Mouse (Mus musculus): ENCODE measurements at regions not wholly inside any gene's neighbourhood (a gene's known extent, or its start where the extent isn't known, plus 50 kb on each side); places are given as distances from the start of the nearest gene placed in this dataset.

- ATAC-seq (ENCODE audit: insufficient read depth) (no peak), DNase-seq (ENCODE audit: low read depth in 3 of 3, low spot score in 3 of 3) (no peak)
- H3K27me3 ChIP-seq (ENCODE audit: control insufficient read depth, insufficient read depth, low read length), result no peaks in the 10 kb centered on the region
Observed at GRCm38 (mm10) chr1:128740616-128741015, 148.5 kb upstream of the Cxcr4 start.

GRCm38 (mm10) chr1:128738152-128738551 is 146.1 kb upstream of the Cxcr4 start:
- Histone ChIP-seq H3K4me3 (ENCODE audit: insufficient read depth in 1 of 2, low read depth in 2 of 2, low read length in 2 of 2) (no peak overlapping the region), H3K9me3 (ENCODE audit: control insufficient read depth, low read length) (no peaks in the 10 kb centered on the region), H3K4me1 (replicated peaks; ENCODE audit: control insufficient read depth in 2 of 2, insufficient read depth in 2 of 2, low read length in 1 of 2) (no peaks in the 10 kb centered on the region), H3K4me2 (ENCODE audit: low read depth) (no peak overlapping the region), H3K27ac (no peak overlapping the region), H3K27me3 (ENCODE audit: control insufficient read depth, insufficient read depth, low read length) (no peaks in the 10 kb centered on the region), H3K36me3 (replicated peaks; ENCODE audit: control insufficient read depth, insufficient read depth, low read depth) (no peaks in the 10 kb centered on the region), H3K9ac (replicated peaks) (no peak overlapping the region)
- no peak for ATAC-seq (ENCODE audit: insufficient read depth)
- TF ChIP-seq CTCF (IDR thresholded peaks at IDR 0.05; ENCODE audit: low read depth), result no peak
- TF ChIP-seq EP300 (IDR thresholded peaks at IDR 0.05; ENCODE audit: low read depth), result no peak
- 37% methylated on average over 4 of the region's 4 CpGs for WGBS (ENCODE audit: insufficient replicate concordance)
- no peak for DNase-seq (ENCODE audit: low read depth in 3 of 3, low spot score in 3 of 3)

More at GRCm38 (mm10) chr1:128740616-128741015, 148.5 kb upstream of the Cxcr4 start:
- no peaks in the 10 kb centered on the region for H3K36me3 ChIP-seq (replicated peaks; ENCODE audit: control insufficient read depth, insufficient read depth, low read depth)
- TF ChIP-seq CTCF (IDR thresholded peaks at IDR 0.05; ENCODE audit: low read depth) (no peak), EP300 (IDR thresholded peaks at IDR 0.05; ENCODE audit: low read depth) (no peak)
- no peaks in the 10 kb centered on the region for H3K9me3 ChIP-seq (ENCODE audit: control insufficient read depth, low read length)
- no peak overlapping the region for H3K27ac ChIP-seq
- no peak overlapping the region for H3K4me3 ChIP-seq (ENCODE audit: insufficient read depth in 1 of 2, low read depth in 2 of 2, low read length in 2 of 2)
- H3K4me1 ChIP-seq (replicated peaks; ENCODE audit: control insufficient read depth in 2 of 2, insufficient read depth in 2 of 2, low read length in 1 of 2), result no peaks in the 10 kb centered on the region
- H3K9ac ChIP-seq (replicated peaks), result no peak overlapping the region
- no peak overlapping the region for H3K4me2 ChIP-seq (ENCODE audit: low read depth)
- WGBS (ENCODE audit: insufficient replicate concordance), result 62% methylated on average over 2 of the region's 2 CpGs

GRCm38 (mm10) chr1:128734857-128735256 is 142.8 kb upstream of the Cxcr4 start:
- DNase-seq (ENCODE audit: low read depth in 3 of 3, low spot score in 3 of 3) (no peak), ATAC-seq (ENCODE audit: insufficient read depth) (no peak)
- Histone ChIP-seq H3K36me3 (replicated peaks; ENCODE audit: control insufficient read depth, insufficient read depth, low read depth) (no peaks in the 10 kb centered on the region), H3K27me3 (ENCODE audit: control insufficient read depth, insufficient read depth, low read length) (no peaks in the 10 kb centered on the region), H3K4me2 (ENCODE audit: low read depth) (no peak overlapping the region), H3K4me1 (replicated peaks; ENCODE audit: control insufficient read depth in 2 of 2, insufficient read depth in 2 of 2, low read length in 1 of 2) (no peaks in the 10 kb centered on the region), H3K9me3 (ENCODE audit: control insufficient read depth, low read length) (no peaks in the 10 kb centered on the region), H3K9ac (replicated peaks) (no peak overlapping the region), H3K27ac (no peak overlapping the region), H3K4me3 (ENCODE audit: insufficient read depth in 1 of 2, low read depth in 2 of 2, low read length in 2 of 2) (no peak overlapping the region)
- WGBS (ENCODE audit: insufficient replicate concordance), result 49% methylated on average over 2 of the region's 2 CpGs
- TF ChIP-seq EP300 (IDR thresholded peaks at IDR 0.05; ENCODE audit: low read depth), result no peak
- no peak for TF ChIP-seq CTCF (IDR thresholded peaks at IDR 0.05; ENCODE audit: low read depth)

- TF ChIP-seq CTCF (IDR thresholded peaks at IDR 0.05; ENCODE audit: low read depth) (no peak), EP300 (IDR thresholded peaks at IDR 0.05; ENCODE audit: low read depth) (no peak)
Observed at GRCm38 (mm10) chr1:128731445-128731844, 139.4 kb upstream of the Cxcr4 start.

GRCm38 (mm10) chr1:128724433-128725091 is 132.5 kb upstream of the Cxcr4 start:
- TF ChIP-seq EP300 (IDR thresholded peaks at IDR 0.05; ENCODE audit: low read depth) (no peak), CTCF (IDR thresholded peaks at IDR 0.05; ENCODE audit: low read depth) (no peak)
- Histone ChIP-seq H3K4me3 (ENCODE audit: insufficient read depth in 1 of 2, low read depth in 2 of 2, low read length in 2 of 2) (no peak overlapping the region), H3K9me3 (ENCODE audit: control insufficient read depth, low read length) (no peaks in the 10 kb centered on the region), H3K9ac (replicated peaks) (no peak overlapping the region), H3K4me2 (ENCODE audit: low read depth) (no peak overlapping the region), H3K36me3 (replicated peaks; ENCODE audit: control insufficient read depth, insufficient read depth, low read depth) (no peaks in the 10 kb centered on the region), H3K4me1 (replicated peaks; ENCODE audit: control insufficient read depth in 2 of 2, insufficient read depth in 2 of 2, low read length in 1 of 2) (no peaks in the 10 kb centered on the region), H3K27ac (no peak overlapping the region), H3K27me3 (ENCODE audit: control insufficient read depth, insufficient read depth, low read length) (no peaks in the 10 kb centered on the region)
- WGBS (ENCODE audit: insufficient replicate concordance), result 37% methylated on average over 6 of the region's 6 CpGs
- no peak for DNase-seq (ENCODE audit: low read depth in 3 of 3, low spot score in 3 of 3)
- no peak for ATAC-seq (ENCODE audit: insufficient read depth)

More at GRCm38 (mm10) chr1:128731445-128731844, 139.4 kb upstream of the Cxcr4 start:
- Histone ChIP-seq H3K27me3 (ENCODE audit: control insufficient read depth, insufficient read depth, low read length) (no peaks in the 10 kb centered on the region), H3K9ac (replicated peaks) (no peak overlapping the region), H3K9me3 (ENCODE audit: control insufficient read depth, low read length) (no peaks in the 10 kb centered on the region), H3K4me1 (replicated peaks; ENCODE audit: control insufficient read depth in 2 of 2, insufficient read depth in 2 of 2, low read length in 1 of 2) (no peaks in the 10 kb centered on the region), H3K4me3 (ENCODE audit: insufficient read depth in 1 of 2, low read depth in 2 of 2, low read length in 2 of 2) (no peak overlapping the region), H3K27ac (no peak overlapping the region), H3K4me2 (ENCODE audit: low read depth) (no peak overlapping the region), H3K36me3 (replicated peaks; ENCODE audit: control insufficient read depth, insufficient read depth, low read depth) (no peaks in the 10 kb centered on the region)
- no peak for ATAC-seq (ENCODE audit: insufficient read depth)
- WGBS (ENCODE audit: insufficient replicate concordance), result 40% methylated on average over 3 of the region's 3 CpGs
- DNase-seq (ENCODE audit: low read depth in 3 of 3, low spot score in 3 of 3), result no peak

All from liver, embryonic 14.5 days (tissue).